Mouse (Mus musculus): ENCODE results near the gene Tex29.
"Not testable (repeated sequence)": the region's sequence is repeated elsewhere in the genome, so short reads cannot be mapped to it uniquely, and the experiment has no call there.

The Tex29 gene

DNA sequence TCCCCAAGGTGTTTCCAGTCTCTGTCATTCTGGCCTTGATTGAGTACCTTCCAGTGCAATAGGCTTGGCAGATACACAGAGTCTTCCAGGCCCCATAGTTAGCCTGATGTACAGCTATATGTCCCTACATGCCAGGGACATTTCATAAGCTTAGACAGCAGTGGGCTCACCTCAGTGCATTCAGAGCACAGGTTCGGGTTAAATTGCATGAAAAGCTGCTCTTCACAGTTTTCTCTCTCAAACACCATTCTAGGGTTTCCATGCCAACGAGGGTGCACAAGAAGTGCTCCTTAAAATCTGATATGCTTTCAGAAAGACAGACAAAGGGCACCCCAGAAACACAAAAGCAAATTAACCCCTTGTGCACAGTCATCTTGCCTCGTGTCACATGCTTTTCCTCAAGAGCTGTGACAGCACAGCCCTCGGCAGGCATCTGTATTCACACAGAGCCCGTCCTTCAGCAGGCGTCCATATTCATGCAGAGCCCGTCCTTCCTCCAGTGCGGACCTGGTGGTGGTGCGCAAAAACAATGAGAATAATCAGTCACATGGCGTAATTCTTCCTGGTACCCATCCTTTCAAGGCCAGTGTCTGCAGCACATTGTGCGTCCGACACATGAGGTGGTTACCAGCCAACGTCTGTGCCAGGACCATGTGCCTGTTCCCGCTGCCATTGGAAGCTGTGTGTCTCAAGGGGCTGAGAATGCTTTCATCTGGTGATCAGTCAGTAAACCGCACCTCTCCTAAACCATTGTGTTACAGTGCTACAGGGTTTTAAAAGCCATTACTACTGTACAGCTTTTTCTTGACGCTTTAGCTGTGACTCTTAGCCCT lies 9.8 kb upstream of the Tex29 start:
- in situ Hi-C loops (cut with MboI; ENCODE audit: unreplicated experiment in 2 of 2), result no loop called here

DNA sequence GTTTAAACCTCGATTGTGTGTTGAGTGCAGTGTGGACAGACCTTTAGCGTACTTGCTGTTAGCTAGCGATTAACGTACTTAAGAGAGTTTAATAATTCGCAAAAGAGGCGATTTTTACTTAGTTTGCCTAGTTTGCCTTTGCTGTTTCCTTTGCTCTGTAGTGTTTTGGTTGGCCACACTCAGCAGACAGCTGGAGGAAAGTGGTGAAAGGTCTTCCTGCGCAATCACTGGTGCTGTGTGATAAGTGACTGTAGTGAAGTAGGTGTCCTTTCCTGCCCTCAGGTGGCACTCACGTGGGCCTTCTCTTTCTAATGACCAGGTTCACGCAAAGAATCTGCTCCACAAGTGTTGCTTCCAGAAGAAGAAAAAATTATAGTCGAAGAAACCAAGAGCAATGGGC lies 9.1 kb upstream of the Tex29 start:
- in situ Hi-C loops (cut with MboI; ENCODE audit: unreplicated experiment in 2 of 2), result no loop called here

DNA sequence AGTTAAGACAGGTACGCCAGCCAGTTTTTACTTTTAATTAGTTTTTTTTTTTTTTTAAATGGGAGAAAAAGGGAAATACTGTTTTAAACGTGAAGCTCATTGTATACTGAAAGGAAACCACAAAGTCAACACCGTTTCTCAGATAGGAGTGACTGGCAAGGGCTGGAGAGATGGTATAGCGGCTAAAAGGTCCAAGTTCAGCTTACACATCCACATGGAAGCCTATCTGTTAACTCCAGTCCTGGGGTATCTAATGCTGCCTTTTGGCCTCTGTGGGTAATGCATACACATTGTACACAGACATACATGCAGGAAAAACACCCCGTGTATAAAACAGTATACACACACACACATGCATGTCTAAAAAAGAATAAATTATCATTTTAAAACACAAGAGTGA lies 8.3 kb upstream of the Tex29 start:
- in situ Hi-C loops (cut with MboI; ENCODE audit: unreplicated experiment in 2 of 2), result no loop called here

DNA sequence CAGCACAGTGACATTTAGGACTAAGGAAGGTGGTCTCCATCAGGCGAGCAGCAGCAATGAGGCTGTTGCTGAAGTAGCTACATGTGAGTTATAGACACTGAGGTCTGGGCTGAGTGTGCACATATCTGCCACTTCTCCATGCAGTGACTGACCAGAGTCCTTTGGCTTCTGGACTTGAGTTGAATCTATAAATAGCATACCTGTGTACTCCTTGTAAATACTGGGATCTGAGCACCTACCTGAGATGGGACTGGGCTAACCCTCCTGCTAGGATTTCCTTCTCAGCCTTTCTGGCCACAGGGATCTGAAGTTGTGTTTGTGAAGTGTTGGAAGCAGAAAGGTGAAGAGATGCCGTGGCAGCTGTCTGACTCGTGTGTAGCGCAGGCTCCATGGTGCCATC lies 7.1 kb upstream of the Tex29 start:
- in situ Hi-C loops (cut with MboI; ENCODE audit: unreplicated experiment in 2 of 2), result no loop called here

DNA sequence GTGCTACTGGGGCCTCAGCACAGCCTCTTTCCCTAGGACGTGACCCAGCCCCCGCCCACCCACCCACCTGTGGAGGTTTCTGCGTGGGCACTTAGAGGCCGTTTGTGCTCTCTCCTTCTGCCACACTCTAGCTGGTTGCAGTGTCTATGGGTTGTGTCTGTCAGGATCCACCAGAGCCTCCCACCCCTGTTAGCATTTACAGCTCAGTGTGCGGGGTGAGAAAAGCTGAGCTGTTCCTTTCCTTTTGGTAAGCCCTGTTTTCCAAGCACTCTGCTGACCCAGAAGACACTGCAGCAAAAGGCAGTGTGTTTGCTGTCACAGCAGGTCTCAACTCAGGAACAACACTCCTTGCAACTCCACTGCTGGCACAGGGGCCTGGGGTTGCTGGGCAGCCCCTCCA lies 6.1 kb upstream of the Tex29 start:
- in situ Hi-C loops (cut with MboI; ENCODE audit: unreplicated experiment in 2 of 2), result no loop called here

DNA sequence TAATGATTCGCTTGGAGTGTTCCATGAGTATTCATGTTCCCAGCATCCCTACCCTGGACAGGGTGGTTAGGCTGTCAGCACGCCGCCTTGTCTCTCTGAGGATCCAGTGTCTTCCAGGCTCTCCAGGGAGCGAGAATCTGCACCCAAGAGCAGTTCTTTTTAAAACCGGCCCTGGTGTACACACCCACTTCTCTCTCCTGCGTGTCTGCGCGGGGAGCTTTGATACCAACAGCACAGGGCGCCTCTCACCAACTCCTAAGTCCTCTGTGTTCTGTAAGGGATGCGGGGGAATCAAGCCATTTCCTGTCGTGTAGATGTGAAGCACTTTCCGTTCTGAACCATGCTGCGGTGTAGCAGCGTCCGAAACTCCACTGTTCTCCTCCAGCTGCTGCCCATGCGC lies 5.6 kb upstream of the Tex29 start:
- in situ Hi-C loops (cut with MboI; ENCODE audit: unreplicated experiment in 2 of 2), result no loop called here

DNA sequence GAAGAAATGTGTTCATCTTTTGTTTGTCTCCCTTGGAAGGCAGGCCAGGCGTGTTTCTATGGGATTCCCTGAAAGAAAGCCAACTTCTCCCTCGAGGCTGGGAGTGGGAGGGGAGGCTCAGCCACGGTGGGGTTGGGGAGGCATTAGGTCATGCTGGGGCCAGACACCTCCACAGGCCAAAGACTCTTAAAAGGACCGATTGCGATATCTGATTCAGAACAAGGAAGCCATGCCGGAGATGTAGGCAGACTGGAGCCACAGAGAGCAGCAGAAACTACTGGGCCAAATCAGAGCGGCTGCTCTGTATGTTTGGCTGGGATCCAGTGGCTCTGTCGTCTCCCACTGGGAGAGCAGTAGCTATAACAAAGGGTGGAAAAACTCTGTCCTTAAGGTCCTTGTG lies 1.3 kb downstream of the Tex29 start:
- in situ Hi-C loops (cut with MboI; ENCODE audit: unreplicated experiment in 2 of 2), result no loop called here

DNA sequence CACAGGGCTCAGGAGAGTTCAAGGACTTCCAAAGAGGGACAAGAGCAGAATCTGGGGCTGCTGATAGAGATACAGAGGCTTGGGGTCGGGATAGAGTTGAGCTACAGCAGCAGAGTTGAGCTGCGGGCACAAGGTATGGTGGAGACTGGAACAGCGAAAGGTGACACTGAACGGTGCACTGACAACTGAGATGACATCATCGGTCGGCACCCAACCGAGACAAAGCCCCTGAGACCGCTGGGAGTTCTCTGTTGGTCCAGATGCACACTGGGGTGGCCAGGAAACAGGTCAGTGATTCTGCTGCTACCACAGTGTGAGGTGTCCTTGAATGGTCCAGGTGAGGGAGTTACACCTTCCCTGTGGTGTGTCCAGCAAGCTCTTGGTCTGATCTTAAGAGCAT lies 2.5 kb downstream of the Tex29 start:
- in situ Hi-C loops (cut with MboI; ENCODE audit: unreplicated experiment in 2 of 2), result no loop called here

DNA sequence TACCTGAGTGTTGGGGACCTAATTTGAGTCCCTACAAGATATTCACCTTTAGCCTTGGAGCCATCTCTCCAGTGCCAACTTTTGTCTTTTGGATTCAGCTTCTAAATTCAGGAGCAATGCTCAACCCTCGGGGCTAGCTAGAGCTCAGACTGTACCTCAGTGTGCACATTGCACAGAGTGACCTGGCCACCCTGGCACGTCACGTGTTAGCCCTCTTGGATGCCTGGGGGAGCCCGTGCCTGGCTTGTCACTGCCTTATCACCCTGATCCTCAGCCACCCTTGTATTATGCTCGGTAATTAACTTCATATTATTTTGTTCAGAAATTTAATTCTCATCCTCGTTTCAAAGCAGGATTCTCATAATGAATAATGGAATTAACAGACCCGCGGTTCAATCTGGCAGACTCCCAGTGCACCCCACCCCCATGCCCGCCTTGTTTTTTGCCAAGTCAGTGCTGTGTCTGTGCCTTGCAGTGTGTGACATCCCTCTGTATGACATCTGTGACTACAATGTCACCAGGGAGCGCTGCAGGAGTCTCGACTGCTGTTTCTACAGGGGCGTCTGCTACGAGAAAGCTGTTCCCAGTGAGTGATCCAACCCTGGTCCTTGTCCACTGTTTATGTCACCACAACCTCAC lies 3.5 kb downstream of the Tex29 start:
- in situ Hi-C loops (cut with MboI; ENCODE audit: unreplicated experiment in 2 of 2), result no loop called here

DNA sequence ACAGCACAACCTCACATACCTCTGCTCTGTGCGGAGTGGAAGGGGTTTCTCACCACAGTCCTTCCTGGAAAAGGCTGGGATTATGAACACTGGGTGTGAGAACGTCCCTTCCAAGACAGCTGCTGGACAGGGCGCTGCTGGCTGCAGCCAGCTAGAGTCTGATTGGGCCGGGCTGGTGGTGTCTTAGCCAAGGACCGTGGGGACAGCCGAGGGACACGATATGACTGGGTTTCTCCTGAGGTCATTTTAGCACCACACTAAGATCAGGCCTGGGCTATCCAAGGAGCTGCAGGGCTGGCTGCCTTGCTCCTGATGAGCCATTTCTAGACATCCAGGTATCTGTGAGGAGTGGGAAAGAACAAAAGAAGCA lies 4.0 kb downstream of the Tex29 start:
- in situ Hi-C loops (cut with MboI; ENCODE audit: unreplicated experiment in 2 of 2), result no loop called here

DNA sequence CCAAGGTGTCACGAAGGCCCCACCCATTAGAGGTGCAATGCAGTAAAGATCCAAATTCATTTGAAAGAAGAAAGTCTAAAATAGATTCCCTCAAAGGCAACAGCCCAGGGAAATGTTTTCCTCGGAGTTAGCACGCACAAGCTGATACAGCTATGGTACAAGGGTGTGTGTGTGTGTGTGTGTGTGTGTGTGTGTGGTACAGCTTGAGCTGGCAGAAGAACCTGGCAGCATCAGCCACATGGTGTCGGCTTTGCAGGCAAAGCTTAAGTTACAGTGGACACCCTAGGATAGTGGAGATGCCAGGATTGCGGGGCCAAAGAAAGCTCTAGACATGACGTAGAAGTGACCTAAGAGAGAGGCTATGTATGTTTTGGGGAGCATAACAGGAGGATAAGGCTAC lies 6.5 kb downstream of the Tex29 start:
- in situ Hi-C loops (cut with MboI; ENCODE audit: unreplicated experiment in 2 of 2), result no loop called here

DNA sequence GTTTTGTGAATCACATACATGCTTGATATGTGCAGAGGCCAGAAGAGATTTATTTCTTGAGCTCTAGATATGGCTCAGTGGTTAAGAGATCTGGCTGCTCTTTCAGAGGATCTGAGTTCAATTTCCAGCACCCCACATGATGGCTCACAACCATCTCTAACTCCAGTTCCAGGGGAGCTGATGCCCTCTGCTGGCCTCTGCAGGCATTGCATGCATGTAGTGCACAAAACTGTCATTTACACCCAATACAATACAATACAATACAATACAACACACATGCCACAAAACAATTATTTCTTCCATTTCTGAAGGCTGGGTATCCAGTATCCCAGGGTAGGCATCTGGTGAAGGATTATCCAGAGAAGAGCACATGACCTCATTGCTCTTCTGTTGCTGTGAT lies 27.6 kb downstream of the Tex29 start:
- in situ Hi-C loops (cut with MboI; ENCODE audit: unreplicated experiment in 2 of 2), result no loop called here

DNA sequence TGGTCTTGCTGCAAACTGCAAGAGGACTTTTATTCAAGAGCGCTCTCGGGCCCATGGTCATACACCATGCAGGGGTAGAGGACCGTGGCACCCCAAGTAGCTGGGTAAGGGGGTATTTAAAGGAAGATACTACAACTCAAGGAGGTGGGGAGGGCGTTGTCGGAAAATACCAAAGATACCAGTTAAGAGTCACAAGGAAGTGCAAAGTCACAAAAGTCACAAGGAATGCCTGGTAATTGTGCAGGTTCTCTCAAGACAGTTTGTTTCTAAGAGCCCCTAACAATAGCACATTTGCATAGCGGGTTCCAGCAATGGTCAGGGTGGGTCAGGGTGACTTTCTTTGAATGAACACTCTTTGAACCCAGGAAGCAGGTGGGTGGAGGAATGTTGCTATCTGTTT lies 34.0 kb downstream of the Tex29 start:
- in situ Hi-C loops (cut with MboI; ENCODE audit: unreplicated experiment in 2 of 2), result not testable (repeated sequence)

DNA sequence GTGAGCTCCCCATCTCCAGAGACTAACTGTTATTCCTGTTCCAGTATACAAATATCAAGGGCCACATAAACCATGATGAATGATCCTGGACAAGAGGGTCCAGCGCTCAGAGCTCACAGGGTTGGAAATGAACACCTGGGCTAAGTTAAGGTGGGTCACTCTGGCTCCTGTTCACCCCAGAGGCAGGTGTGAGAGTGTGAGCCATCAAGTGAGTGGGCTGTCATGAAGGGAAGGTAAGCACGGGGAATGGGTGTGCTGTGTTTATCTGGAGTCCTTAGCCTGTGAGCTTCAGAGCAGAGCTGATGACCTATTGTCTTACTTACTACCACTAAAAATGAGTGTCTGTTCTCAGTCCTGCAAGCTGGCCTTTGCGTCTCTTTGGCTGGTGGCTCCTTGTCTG lies 44.4 kb downstream of the Tex29 start:
- in situ Hi-C loops (cut with MboI; ENCODE audit: unreplicated experiment in 2 of 2), result no loop called here

DNA sequence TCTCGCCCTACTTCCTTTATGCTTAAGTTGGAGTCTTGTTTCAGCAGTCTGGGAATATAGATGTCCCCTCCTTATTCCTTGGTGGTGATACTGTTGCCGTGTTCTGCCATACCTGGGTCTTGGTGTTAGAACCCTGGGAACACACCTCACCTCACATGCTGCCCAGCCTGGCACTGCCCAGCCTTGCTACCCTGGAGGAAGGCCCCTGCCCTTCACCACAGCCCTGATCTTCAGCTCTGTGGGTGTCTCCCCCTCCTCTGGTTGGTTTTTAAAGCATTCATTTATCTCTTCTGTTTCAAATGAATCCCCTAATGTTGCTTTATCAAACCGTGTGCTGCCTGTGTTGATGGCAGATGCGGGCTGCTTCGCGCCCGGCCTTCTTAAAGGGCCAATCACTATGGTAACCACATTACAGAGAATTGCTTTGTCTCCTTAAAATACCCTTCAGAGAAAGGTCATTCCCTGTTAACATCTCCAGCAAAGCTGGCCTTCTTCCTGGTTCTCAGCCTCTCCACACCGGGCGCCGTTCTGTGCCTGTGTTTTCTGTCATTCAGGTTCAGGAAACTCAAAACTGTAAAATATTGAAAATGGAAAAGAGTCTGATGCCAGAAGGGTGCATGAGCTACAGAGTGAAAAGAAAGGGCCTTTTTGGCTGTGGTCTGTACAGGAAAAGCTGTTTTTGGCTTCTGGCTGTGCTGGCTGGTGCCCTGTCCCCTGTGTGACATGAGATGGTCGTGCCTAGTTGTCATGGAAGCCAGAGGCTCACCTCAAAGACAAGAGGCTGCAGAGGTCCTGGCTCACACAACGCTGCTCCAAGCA lies 45.8 kb downstream of the Tex29 start:
- in situ Hi-C loops (cut with MboI; ENCODE audit: unreplicated experiment in 2 of 2), result no loop called here

DNA sequence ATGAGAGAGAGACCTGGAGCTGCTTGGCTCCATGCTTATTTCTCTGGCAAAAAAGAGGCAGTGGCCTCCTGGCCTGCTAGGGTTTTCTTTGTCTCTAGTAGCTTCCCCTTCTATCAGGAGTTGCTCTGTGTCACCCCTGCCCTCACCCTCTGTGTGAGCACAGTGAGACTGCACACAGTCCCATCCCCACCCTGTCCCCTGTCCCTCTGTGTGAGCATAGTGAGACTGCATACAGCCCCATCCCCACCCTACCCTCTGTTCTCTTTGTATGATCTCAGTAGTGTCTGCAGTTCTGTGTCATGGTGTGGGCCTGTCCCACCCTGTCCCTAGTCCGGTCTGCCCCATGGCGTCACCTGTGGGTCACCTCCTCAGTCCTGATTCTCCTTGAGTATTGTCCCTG lies 46.5 kb downstream of the Tex29 start:
- in situ Hi-C loops (cut with MboI; ENCODE audit: unreplicated experiment in 2 of 2), result no loop called here

DNA sequence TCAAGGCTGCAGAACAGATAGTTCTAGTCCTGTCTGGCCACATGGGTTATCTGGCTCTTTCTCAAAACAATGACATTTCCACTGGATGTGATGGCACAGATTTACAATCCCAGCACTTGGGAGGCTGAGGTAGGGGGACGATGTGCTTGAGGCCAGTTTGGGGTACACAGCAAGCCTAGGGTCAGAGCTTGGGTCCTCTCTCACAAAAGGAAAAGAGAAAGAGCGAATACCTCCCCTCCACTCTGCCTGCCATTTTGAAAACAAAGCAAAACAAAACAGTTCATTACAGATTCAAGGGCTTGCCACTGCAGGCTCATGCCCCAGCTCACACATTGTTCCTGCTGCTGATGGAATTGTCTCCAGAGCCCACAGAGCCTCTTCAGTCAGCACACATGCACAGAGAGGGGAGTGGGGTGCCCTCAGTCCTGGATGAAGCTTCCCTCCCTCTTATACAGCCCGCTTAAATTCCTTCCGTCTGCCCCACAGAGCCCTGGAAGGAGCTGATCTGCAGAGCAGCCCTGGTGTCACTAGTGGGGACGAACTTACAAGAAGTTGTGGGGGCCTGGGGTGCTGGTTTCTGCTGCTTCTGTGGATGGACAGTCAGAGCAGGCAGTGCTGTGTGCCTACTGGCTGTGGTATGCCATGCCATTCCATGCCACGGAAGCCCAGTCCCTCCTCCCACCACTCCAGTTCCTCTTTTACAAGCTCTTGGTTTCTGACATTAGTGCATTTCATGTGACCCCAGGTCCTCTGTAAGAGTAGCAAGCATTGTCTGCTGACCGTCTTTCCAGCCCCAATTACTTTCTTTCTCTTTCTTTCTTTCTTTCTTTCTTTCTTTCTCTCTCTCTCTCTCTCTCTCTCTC lies 49.1 kb downstream of the Tex29 start:
- in situ Hi-C loops (cut with MboI; ENCODE audit: unreplicated experiment in 2 of 2), result no loop called here

DNA sequence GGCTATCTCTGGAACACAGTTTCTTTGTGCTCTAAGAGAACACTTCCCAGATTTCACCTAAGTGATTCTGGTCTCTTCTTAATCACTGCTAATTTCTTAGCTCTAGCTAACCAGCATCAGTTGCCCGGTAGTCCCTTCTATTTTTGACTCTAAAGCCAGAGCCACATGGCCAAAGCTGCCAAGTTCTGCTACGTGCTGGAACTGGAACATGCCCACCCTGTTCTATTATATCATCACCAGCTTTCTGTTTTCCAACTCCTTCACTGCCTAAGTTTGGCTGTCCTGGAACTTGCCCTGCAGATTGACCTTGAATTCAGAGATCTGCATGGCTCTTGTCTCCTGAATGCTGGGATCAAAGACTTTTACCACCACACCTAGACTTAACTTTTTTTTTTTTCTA lies 52.5 kb downstream of the Tex29 start:
- in situ Hi-C loops (cut with MboI; ENCODE audit: unreplicated experiment in 2 of 2), result no loop called here

DNA sequence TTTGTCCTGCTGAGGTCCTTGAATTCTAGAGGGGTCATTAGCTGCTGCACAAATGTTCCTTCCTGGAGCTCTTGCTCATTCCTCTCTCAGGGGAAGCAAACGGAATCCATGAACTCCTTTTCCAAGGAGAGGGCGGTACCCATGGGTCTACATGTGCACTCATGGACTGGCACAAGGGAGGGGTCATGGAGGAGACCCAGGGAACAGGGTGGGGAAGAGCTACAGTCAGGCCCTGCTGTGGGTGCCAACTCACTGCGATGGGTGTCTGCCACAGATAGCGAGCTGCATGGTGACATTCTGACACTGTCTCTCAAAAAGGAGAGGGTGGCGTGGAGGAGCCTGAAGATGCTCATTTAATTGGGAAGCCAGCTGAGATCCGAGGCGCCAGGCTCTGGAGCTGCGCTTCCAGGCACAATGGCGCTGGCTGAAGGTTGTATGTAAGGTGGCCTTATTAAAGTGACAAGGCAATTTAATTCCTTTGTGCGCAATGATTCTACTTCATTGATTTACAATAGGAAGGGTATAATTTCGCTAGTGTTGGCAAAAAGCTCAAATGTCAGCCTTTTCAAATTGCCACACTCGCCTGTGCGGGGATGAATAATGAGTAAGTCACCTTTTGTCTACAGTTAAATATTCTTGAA lies 55.9 kb downstream of the Tex29 start:
- in situ Hi-C loops (cut with MboI; ENCODE audit: unreplicated experiment in 2 of 2), result no loop called here

DNA sequence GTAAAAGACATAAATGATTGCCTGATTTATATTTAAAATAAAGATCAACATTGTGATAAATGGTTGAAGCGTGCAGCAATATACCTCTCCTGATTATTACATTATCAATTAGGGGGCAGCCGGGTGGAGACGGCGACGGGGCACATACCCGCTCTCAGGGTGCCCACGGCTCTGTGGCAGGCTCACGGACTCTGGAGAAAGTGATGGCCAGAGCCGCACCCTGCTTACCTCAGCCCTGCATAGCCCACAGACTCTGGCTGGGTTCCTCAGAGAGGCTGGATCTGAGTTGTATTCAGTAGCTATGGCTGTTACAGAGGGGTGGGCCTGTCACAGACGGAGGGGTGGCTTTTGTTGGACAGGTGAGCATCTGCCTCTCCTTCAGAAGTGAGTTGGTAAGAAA lies 56.4 kb downstream of the Tex29 start:
- in situ Hi-C loops (cut with MboI; ENCODE audit: unreplicated experiment in 2 of 2), result no loop called here

All from v-Abl transformed pro-B cells (cell line).